Mouse (Mus musculus): ENCODE results near the gene Thumpd3. TPM values are rescaled to one million over a fixed set of nuclear protein-coding genes. Genes with fewer than 3 reads are reported as not detected.

Gene Thumpd3
- polyA plus RNA-seq, 1 experiment = 5.4 TPM

- Histone ChIP-seq H3K36me3 (ENCODE audit: control insufficient read depth, insufficient read depth, low read length) (peaks cover 14% of the 10 kb centered on the region), H3K4me3 (ENCODE audit: low read depth, low read length) (peak overlapping the region; percentile 45), H3K27ac (ENCODE audit: insufficient read depth, low read depth, low read length) (peak overlapping the region; percentile 96), H3K4me1 (ENCODE audit: control insufficient read depth, insufficient read depth, insufficient read length, low read length) (peaks cover 2% of the 10 kb centered on the region; the same call in 1 of the 2 replicates), H3K27me3 (ENCODE audit: control insufficient read depth, insufficient read depth, low read length) (no peaks in the 10 kb centered on the region)
- WGBS = 17% methylated on average over 15 of the region's 15 CpGs
- no peak for TF ChIP-seq CTCF (IDR thresholded peaks at IDR 0.05; ENCODE audit: extremely low read depth, insufficient read length, insufficient replicate concordance, low read depth, low read length)
- 0 out of 2 replicates have a peak, but pooled peaks have one; percentile 16 for TF ChIP-seq POLR2A (IDR thresholded peaks at IDR 0.05; ENCODE audit: low read depth, low read length)
These were observed 1.2 kb downstream of the Thumpd3 start for GRCm38 (mm10) chr6:113047016-113047746.

- peaks cover 2% of the 10 kb centered on the region; the same call in 1 of the 2 replicates for H3K4me1 ChIP-seq (ENCODE audit: control insufficient read depth, insufficient read depth, insufficient read length, low read length)
- peaks cover 14% of the 10 kb centered on the region for H3K36me3 ChIP-seq (ENCODE audit: control insufficient read depth, insufficient read depth, low read length)
- TF ChIP-seq CTCF (IDR thresholded peaks at IDR 0.05; ENCODE audit: extremely low read depth, insufficient read length, insufficient replicate concordance, low read depth, low read length) (no peak), POLR2A (IDR thresholded peaks at IDR 0.05; ENCODE audit: low read depth, low read length) (no peak)
- 55% methylated on average over 2 of the region's 2 CpGs for WGBS
- H3K27ac ChIP-seq (ENCODE audit: insufficient read depth, low read depth, low read length) = no peak overlapping the region
- H3K4me3 ChIP-seq (ENCODE audit: low read depth, low read length) = no peak overlapping the region
- no peaks in the 10 kb centered on the region for H3K27me3 ChIP-seq (ENCODE audit: control insufficient read depth, insufficient read depth, low read length)
These were observed 2.3 kb downstream of the Thumpd3 start for GRCm38 (mm10) chr6:113048371-113048770.

- 64% methylated on average over 3 of the region's 3 CpGs for WGBS
- TF ChIP-seq CTCF (IDR thresholded peaks at IDR 0.05; ENCODE audit: extremely low read depth, insufficient read length, insufficient replicate concordance, low read depth, low read length) = no peak
- no peak for TF ChIP-seq POLR2A (IDR thresholded peaks at IDR 0.05; ENCODE audit: low read depth, low read length)
- no peaks in the 10 kb centered on the region for H3K27me3 ChIP-seq (ENCODE audit: control insufficient read depth, insufficient read depth, low read length)
- H3K36me3 ChIP-seq (ENCODE audit: control insufficient read depth, insufficient read depth, low read length) = peaks cover 16% of the 10 kb centered on the region
- H3K27ac ChIP-seq (ENCODE audit: insufficient read depth, low read depth, low read length) = no peak overlapping the region
- no peak overlapping the region for H3K4me3 ChIP-seq (ENCODE audit: low read depth, low read length)
- peaks cover 7% of the 10 kb centered on the region; the same call in 1 of the 2 replicates for H3K4me1 ChIP-seq (ENCODE audit: control insufficient read depth, insufficient read depth, insufficient read length, low read length)
These were observed 3.1 kb downstream of the Thumpd3 start for GRCm38 (mm10) chr6:113049159-113049558.

GRCm38 (mm10) chr6:113052972-113053371 lies 6.9 kb downstream of the Thumpd3 start:
- 16% methylated on average over 3 of the region's 3 CpGs for WGBS
- H3K4me3 ChIP-seq (ENCODE audit: low read depth, low read length) = no peak overlapping the region
- TF ChIP-seq CTCF (IDR thresholded peaks at IDR 0.05; ENCODE audit: extremely low read depth, insufficient read length, insufficient replicate concordance, low read depth, low read length) = no peak
- no peak for TF ChIP-seq POLR2A (IDR thresholded peaks at IDR 0.05; ENCODE audit: low read depth, low read length)
- no peaks in the 10 kb centered on the region for H3K27me3 ChIP-seq (ENCODE audit: control insufficient read depth, insufficient read depth, low read length)
- peaks cover 29% of the 10 kb centered on the region for H3K36me3 ChIP-seq (ENCODE audit: control insufficient read depth, insufficient read depth, low read length)
- H3K27ac ChIP-seq (ENCODE audit: insufficient read depth, low read depth, low read length) = peak overlapping the region; percentile 86
- H3K4me1 ChIP-seq (ENCODE audit: control insufficient read depth, insufficient read depth, insufficient read length, low read length) = peaks cover 9% of the 10 kb centered on the region; the same call in 1 of the 2 replicates

- H3K27me3 ChIP-seq (ENCODE audit: control insufficient read depth, insufficient read depth, low read length) = no peaks in the 10 kb centered on the region
- H3K27ac ChIP-seq (ENCODE audit: insufficient read depth, low read depth, low read length) = peak overlapping the region; percentile 99
- WGBS = 29% methylated on average over 6 of the region's 6 CpGs
- no peak for TF ChIP-seq POLR2A (IDR thresholded peaks at IDR 0.05; ENCODE audit: low read depth, low read length)
- no peak for TF ChIP-seq CTCF (IDR thresholded peaks at IDR 0.05; ENCODE audit: extremely low read depth, insufficient read length, insufficient replicate concordance, low read depth, low read length)
- H3K4me3 ChIP-seq (ENCODE audit: low read depth, low read length) = no peak overlapping the region
- peaks cover 11% of the 10 kb centered on the region; the same call in 1 of the 2 replicates for H3K4me1 ChIP-seq (ENCODE audit: control insufficient read depth, insufficient read depth, insufficient read length, low read length)
- peaks cover 34% of the 10 kb centered on the region for H3K36me3 ChIP-seq (ENCODE audit: control insufficient read depth, insufficient read depth, low read length)
These were observed 8.6 kb downstream of the Thumpd3 start for GRCm38 (mm10) chr6:113054552-113055107.

- TF ChIP-seq POLR2A (IDR thresholded peaks at IDR 0.05; ENCODE audit: low read depth, low read length) (no peak), CTCF (IDR thresholded peaks at IDR 0.05; ENCODE audit: extremely low read depth, insufficient read length, insufficient replicate concordance, low read depth, low read length) (no peak)
- no peak overlapping the region; the same call in 1 of the 2 replicates for H3K27ac ChIP-seq (ENCODE audit: insufficient read depth, low read depth, low read length)
- WGBS = 51% methylated on average over 1 of the region's 1 CpGs
These were observed 15.0 kb downstream of the Thumpd3 start for GRCm38 (mm10) chr6:113060892-113061563.

GRCm38 (mm10) chr6:113062253-113062652 lies 16.2 kb downstream of the Thumpd3 start:
- H3K4me3 ChIP-seq (ENCODE audit: low read depth, low read length) = no peak overlapping the region
- no peak overlapping the region for H3K27ac ChIP-seq (ENCODE audit: insufficient read depth, low read depth, low read length)
- 65% methylated on average over 3 of the region's 3 CpGs for WGBS
- TF ChIP-seq CTCF (IDR thresholded peaks at IDR 0.05; ENCODE audit: extremely low read depth, insufficient read length, insufficient replicate concordance, low read depth, low read length) (no peak), POLR2A (IDR thresholded peaks at IDR 0.05; ENCODE audit: low read depth, low read length) (no peak)
- peaks cover 57% of the 10 kb centered on the region for H3K36me3 ChIP-seq (ENCODE audit: control insufficient read depth, insufficient read depth, low read length)
- H3K4me1 ChIP-seq (ENCODE audit: control insufficient read depth, insufficient read depth, insufficient read length, low read length) = peaks cover 6% of the 10 kb centered on the region; the same call in 1 of the 2 replicates
- H3K27me3 ChIP-seq (ENCODE audit: control insufficient read depth, insufficient read depth, low read length) = no peaks in the 10 kb centered on the region

More at GRCm38 (mm10) chr6:113060892-113061563, 15.0 kb downstream of the Thumpd3 start:
- H3K36me3 ChIP-seq (ENCODE audit: control insufficient read depth, insufficient read depth, low read length) = peaks cover 50% of the 10 kb centered on the region
- H3K27me3 ChIP-seq (ENCODE audit: control insufficient read depth, insufficient read depth, low read length) = no peaks in the 10 kb centered on the region
- no peak overlapping the region for H3K4me3 ChIP-seq (ENCODE audit: low read depth, low read length)
- H3K4me1 ChIP-seq (ENCODE audit: control insufficient read depth, insufficient read depth, insufficient read length, low read length) = peaks cover 6% of the 10 kb centered on the region; the same call in 1 of the 2 replicates
